Mouse (Mus musculus) right cerebral cortex, postnatal 14 days (tissue): ENCODE measurements around the gene Atp2b1.

ENCODE experiments used
- DNase-seq: peaks from one replicate; pipeline ENCODE4 v3.0.0; 2022

The Atp2b1 gene

DNA sequence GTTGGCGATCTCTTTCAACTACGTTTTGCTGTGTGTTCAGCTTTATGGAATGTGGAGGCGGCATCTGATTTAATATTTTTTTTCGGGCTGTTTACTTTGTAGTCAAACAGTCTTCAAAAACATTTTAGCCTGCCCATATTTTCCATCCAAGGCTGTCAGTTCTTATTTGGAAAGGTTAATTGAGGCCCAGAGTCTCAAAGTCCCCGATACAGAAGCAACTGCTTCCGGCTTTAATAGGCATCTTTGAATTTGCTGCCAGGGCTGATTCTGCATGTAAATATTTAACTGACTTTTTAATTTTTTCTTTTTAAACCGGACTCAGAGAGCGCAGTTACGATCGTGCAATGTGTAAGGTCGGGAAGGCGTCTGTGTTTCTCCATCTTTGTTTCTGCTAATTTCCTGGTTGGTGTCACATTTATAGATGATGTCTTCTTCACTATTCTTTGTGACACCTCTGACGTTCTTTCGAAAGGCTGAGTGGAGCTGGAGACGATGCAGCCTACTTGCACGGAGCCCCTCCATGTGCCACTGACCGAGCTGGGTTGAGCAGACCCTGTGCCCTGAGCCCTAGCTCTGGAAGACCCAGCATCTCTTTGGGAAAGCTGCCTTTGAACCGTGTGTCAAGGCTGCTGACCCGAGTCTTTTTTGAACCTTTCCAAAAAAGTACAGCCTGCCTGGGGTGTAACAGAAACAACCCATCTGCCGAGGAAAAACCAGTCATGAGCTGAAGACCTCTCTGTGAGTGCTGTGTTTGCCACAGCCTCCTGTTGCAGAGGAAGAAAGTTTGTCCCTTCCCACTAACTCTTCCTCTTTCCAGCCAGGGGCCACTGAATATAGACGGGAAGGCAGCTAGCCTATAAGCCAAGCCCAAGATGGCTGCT is 123.2 kb downstream of the Atp2b1 start:
- DNase-seq = no peak

DNA sequence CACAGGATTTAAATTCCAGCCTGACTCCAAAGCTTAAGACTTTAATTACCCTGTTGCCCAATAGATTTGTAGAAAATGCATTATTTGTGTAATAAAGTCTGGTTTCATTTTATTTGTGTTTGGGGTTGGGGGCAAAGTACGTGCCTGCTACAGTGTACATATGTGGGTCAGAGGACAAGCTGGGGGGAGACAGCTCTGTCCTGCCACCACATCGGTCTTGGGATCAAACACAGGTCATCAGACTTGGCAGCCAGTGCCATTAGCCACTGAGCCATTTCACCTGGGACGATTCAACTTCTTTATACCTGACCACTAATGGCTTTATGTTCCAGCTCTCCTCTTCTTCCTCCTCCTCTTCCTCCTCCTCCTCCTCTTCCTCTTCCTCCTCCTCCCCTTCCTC is 124.7 kb downstream of the Atp2b1 start:
- DNase-seq = no peak

DNA sequence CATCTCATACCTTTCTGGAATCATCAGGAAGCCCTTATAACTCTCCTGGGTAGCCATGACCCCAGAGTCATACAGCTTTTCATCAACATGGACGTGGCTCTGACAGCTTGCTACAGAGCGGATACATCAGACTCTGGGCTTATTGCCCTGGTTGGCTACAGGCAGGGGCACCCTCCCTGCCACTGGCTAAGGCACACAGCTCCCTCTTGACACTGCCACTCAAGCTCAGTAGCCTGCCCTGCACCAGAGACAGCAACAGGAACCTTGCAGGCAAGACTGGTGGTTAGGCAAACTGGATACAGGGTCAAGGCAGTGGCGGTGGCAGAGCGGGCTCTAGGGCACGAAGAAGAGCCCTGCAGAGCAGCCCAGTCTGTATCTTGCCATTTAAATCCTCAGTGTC is 126.0 kb downstream of the Atp2b1 start:
- DNase-seq = no peak

DNA sequence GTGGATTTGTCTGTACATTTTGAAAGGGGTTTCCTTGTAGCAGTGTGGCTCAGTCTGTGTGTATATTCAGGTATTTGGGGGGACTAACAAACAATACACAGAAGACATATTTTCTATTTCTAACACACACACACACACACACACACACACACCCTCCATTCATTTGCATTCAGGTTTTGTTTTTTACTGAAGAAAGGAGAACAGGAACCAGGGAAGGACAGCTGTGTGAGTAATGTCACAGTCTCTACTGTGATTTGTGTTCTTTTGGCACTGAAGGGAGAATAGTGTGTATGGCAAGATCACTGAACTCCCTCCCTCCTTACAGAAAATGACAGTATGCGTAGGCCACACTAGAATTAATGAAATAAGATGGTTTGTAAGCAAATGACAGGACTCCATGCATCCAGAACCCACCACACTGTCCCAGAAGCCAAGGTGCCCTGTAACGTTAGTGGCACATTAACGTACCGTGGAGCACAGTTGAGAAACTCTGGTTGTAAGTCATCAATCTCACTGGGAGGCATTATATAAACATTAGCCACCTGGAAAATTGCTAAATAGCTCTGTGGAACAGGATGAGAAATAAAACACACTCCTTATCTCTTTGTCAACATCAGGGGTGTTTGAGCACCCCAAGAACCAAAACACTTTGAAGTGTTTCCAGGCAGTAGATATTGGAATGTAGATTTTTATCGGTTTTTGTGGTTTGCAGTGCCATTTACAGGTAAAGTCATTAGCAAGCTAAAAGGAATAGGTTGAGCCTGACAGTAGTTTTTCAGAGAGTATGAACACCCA is 132.7 kb downstream of the Atp2b1 start:
- DNase-seq = no peak

DNA sequence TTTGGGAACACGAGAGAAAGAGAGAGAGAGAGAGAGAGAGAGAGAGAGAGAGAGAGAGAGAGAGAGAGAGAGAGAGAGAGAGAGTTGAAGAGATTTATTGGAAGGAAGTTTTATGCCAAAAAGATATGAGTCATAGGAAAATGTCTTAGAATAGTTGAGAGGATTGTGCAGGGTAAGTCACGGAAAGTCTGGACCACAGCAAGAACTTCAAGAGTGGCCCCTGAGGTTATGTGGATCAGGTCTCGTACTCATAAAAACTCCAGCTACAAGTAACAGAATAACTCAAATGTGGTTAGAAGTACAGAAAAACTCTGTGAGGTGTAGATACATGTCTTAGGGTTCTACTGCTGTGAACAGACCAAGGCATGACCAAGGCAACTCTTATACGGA is 133.3 kb downstream of the Atp2b1 start:
- DNase-seq = no peak

DNA sequence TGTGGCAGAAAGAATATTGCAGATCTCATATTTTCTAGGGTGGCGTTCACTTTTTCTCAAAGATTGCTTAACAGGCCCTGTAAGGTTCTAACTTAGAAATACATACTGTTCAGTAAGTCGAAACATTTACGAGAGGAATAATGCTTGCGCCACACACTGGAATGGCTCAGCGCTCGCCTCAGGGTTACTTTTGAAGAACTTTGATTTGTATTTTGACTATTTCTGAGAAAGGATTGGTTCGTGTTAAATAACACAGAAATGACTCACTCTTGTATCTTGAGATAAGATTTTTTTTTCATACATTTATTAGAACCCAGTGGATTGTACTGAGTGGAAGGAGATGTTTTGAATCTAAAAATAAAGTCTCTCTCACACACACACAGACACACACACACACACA is 135.9 kb downstream of the Atp2b1 start:
- DNase-seq = no peak

GRCm38 (mm10) chr10:99053111-99053510 is 138.9 kb downstream of the Atp2b1 start:
- DNase-seq = no peak

- DNase-seq = no peak
These were observed 146.4 kb downstream of the Atp2b1 start for GRCm38 (mm10) chr10:99060588-99060987.

- no peak for DNase-seq
These were observed 147.2 kb downstream of the Atp2b1 start for GRCm38 (mm10) chr10:99061418-99061817.

GRCm38 (mm10) chr10:99062546-99062945 is 148.3 kb downstream of the Atp2b1 start:
- no peak for DNase-seq
